Mouse (Mus musculus) naive thymus-derived CD4-positive, alpha-beta T cell, adult 2 months (primary cell): ENCODE measurements around the gene Mrpl20.

Source experiments
- DNase-seq: peaks from one replicate; pipeline ENCODE4 v3.0.0-alpha.2; 2011; ENCODE audit warnings: low read depth

Gene Mrpl20

DNA sequence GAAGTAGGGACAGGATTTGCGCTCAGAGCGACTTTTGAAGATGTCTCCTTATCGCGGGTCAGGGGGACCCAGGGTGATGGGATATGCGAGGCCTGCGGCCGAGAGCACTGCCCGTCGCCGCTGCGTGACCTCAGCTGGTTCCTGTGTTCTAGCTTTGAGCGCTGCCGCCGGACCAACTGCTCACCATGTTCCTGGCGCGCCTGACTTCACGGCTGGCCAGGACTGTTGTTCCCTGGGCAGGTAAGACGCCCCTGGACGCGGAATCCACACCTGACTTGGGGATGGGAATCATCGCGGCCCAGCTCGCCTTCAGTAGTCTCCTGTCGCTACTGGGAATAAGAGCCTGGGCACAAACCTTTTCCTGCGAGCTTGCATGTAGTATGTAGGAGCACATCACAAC lies 29.2 kb downstream of the Mrpl20 start:
- DNase-seq: no peak

GRCm38 (mm10) chr4:155832321-155832720 lies 29.6 kb downstream of the Mrpl20 start:
- DNase-seq: no peak

DNA sequence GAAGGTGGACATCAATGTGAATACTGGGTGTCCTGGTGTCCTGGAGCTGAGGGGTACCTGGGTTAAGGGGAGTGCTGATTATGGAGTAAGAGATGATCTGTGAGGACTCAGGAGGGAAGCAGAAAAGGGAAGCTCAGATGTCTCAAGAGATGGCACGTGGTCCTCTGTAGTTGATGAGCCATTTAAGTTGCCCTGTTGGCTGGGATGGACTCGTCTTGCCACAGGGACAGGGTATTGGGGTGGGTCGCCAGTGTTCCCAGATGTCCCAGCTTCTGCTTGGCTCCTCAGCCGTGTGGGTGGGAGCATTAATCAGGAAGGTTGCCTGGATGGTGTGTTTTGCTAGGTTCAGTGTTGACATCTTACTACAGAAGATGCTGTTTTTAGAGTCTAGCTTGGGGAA lies 30.6 kb downstream of the Mrpl20 start:
- no peak for DNase-seq

DNA sequence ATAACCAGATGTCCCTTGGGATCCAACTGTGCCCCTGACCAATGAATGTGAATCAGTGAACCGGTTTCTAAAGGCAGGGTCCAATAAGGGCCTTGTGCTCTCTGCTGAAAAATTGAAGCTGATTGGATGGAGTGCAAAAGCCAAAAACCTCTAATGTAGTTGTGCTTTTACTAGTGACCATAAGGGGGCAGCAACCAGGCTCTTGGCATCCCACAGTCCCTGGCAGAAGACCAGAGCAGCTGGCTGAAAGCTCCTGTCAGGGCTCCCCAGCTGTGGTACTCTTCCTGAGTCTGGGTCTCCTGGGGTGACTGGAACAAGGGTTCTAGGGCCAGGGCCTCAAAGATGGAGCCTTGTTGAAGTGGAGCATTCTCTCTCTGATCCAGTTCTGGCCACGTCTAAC lies 31.2 kb downstream of the Mrpl20 start:
- DNase-seq: peak; percentile 82

DNA sequence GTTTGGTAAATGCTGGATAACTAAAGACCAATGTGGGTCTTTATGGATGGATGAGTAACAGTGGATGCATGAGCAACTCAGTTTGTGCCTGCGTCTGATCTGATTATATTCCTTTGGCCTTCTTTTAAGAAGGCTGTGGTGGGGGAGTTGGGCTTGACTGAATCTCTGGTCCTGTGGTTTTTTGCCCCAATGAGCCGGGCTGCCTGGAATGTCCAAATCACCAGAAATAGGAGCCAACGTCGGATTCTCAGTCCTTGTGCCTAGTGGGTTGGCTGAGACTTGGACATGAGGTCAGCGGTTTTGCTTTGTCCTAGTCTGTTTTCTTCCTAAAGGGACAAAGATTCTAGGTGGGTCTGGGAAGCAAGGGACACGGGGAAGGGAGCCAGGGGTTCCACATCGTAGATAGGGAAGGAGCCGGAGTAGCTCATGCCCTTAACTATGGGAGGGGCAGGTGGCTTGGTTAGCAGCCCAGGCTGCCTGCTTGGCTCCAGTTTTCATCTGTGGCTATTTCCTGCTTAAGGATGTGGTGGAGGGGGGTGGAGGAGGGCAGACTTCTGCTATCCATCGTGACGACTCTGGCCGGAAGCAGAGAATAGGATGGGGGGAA lies 34.8 kb downstream of the Mrpl20 start:
- DNase-seq: no peak

DNA sequence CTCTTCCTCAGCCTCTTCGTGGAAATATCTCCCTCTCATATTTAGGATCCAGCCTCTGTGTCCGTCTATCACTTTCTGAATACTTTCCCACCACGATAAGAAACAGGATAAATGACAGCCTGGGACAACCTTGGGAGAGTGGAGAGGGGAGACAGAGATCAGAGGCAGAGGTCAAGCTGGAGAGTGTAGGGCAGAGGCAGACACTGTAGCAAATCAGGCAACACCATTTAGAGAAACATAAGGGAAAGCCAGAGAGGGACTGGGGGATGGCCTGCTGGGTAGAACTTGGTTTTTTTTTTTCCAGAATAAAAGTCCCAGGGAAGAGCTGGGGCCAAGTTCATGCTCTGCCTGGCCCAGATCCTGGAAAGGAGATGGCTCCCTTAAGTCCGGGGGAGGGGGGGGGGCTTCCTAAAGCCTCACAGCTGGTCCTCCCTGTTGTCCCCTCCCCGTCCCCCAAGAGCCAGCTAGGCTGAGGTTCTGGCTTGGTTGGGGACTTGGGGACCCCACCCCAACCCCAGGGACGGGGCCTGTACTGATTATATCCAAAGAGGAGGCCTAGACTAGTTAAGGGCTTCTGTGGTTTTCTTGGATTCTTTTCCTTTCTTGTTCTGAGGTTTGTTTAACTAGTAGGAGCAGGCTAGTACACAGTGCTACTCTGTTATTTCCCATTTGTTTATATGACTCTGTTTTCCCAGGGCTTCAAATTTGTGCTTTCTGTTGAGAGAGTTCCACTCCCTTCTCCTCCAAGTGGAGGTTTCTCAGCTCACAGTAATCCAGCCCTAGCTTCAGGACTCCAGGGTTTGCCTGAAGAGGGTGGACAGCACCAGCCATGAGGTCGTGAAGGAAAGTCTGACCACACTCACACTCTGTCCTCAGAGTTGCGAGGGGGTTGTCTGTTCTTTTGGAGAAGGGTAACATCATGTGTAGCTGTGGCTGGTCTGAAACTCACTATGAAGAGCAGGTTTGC lies 35.8 kb downstream of the Mrpl20 start:
- DNase-seq: no peak

DNA sequence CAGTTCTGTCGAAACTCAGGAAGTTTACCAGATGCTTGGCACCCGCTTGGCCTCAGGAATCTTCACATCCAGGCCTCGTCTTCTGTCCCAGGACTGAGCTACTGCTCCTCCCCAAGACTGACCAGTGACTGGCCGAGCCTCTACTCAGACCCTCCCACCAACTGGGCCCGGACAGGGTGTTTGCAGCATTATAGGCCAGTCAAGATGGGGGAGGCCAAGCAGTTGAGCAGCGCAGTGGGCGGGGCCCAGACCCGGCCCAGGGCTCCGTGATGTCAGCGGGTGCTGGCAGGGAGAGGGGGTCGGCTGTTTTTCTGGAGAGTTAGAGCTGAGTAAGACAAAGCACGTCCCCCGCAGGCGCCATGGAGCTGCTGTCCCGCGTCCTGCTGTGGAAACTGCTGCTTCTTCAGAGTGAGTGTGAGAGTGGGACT lies 36.8 kb downstream of the Mrpl20 start, which contains the start of gene Mxra8:
Gene Mxra8, plus strand, starts transcription at position 198 of the 428 bp plus-strand sequence.
- DNase-seq: no peak

- peak; percentile 46 for DNase-seq
Measured at GRCm38 (mm10) chr4:155840076-155841002, 37.7 kb downstream of the Mrpl20 start.

GRCm38 (mm10) chr4:155841003-155841454 lies 38.4 kb downstream of the Mrpl20 start:
- peak; percentile 86 for DNase-seq

DNA sequence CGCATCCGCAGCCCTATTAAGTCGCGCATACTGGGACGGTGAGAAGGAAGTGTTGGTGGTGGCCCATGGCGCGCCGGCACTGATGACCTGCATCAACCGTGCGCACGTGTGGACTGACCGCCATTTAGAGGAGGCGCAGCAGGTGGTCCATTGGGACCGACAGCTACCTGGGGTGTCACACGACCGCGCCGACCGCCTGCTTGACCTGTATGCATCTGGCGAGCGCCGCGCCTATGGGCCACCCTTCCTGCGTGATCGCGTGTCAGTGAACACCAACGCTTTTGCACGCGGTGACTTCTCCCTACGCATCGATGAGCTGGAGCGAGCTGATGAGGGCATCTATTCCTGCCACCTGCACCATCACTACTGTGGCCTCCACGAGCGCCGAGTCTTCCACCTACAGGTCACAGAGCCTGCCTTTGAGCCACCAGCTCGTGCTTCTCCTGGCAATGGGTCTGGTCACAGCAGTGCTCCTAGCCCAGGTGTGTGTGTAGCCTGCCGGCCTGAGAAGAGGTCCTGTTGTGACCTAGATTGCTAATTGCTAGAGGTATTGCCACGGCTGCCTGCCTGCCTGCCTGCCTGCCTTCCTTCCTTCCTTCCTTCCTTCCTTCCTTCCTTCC lies 39.1 kb downstream of the Mrpl20 start:
- DNase-seq: peak; percentile 26

DNA sequence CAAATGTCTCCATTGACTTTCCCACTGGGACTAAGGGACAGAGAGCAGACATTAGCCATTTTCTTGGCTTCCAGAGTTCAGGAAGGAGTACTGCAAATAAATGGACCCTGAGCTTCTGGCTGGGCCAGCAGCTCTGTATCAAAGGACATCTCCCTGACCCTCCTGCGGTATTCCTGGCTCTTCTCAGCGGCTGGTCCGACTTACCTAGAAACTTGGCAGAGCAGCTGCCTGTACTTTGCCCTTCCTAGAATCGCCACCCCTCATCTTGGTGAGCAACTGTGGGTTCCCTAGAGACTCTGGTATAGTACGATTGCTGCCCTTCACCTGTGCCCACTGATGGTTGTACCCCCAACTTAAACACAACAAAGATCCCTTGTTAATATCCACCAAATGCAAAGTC lies 40.6 kb downstream of the Mrpl20 start:
- no peak for DNase-seq

- DNase-seq: peak; percentile 96
Measured at GRCm38 (mm10) chr4:155846871-155847578, 44.3 kb downstream of the Mrpl20 start, which contains the start of gene Dvl1. Gene Dvl1 (plus strand): TSS chr4:155847402.

GRCm38 (mm10) chr4:155847591-155848352 lies 45.1 kb downstream of the Mrpl20 start:
- DNase-seq: peak; percentile 64

- DNase-seq: peak; percentile 25
Measured at GRCm38 (mm10) chr4:155848434-155849095, 45.9 kb downstream of the Mrpl20 start.

DNA sequence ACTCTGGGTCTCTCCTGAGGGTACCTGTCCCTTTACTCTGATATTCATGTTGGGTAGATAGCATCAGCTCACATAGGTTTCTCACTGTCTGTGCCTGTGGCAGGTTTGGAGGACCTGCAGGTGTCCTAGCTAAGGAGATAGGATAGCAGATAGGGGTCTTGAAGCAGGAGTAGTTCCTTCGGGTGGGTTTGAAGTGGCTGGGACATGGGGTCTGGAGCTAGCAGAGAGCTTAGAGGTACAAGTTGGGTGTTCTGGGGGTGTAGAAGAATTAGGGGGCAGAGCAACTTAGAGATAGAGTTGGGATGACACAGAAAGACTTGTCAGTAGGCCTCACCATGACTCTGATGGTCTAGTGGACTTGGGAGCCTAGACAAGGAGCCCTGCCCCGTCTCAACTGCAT lies 46.7 kb downstream of the Mrpl20 start:
- no peak for DNase-seq

DNA sequence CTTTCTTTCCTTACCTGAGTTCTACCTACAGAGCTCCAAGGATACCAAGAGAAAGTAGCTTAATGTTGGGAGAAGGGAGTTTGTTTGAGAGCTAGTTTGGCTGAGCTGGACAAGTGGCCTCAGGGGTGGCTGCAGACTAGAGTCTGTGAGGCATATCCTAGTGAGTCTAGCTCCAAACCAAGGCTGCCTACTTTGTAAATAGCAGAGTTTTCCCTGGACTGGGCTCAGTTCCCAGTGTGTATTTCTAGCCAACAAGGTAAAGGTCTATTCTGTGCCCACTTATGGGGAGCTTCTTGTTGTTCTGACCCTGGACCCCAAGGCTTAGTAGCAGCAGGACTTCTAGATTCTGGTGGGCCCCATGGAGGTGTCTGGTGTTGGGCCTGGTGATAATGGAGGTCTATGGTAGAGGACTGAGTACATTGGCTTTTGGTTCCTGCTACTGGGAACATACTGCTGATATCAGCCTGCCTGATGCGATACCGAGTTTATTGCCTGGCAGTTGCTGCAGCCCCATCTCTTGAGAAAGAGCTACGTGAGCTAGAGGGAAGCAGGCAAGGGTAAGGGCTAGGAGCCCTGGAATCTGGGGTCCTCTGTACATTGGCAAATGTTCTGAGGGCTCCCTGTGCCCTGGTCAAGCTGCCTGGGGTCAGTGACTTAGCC lies 47.2 kb downstream of the Mrpl20 start:
- DNase-seq: no peak

- no peak for DNase-seq
Measured at GRCm38 (mm10) chr4:155851368-155851767, 48.7 kb downstream of the Mrpl20 start.

GRCm38 (mm10) chr4:155851951-155852411 lies 49.3 kb downstream of the Mrpl20 start:
- no peak for DNase-seq

GRCm38 (mm10) chr4:155853421-155853820 lies 50.7 kb downstream of the Mrpl20 start:
- DNase-seq: no peak
